Comparison of ENCODE assay signal across 19 mouse cellular contexts in the genomic region with DNA sequence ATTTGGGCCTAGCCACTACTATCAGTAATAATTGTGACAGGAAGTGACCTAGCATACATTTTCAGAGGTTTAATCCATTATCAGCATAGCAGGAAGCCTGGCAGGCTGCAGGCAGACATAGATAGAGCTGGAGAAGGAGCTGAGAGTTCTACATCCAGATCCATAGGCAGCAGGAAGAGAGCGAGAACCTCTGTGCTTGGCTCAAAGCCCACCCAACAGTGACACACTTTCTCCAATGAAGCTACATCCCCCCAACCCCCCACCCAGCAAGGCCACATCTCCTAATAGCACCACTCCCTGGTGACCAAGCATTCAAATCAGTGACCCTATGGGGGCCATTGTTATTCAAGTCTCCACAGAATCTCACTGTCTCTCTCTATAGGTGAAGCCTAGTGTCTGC.
DNase-seq lines count a peak whose midpoint lies in the region; ATAC-seq and TF ChIP-seq lines count a peak whose summit lies in the region.
"Had no signal": no experiment of that assay in that cellular context is flagged by ENCODE, and none has a peak within 500 bp of the region (broad histone marks: within the 10 kb centered on the region; RNA-seq: fewer than 3 reads in every experiment).

No protein-coding gene starts in this region.

- TF ChIP-seq POLR2A in heart, adult 2 months (IDR thresholded peaks at IDR 0.05; ENCODE audit: insufficient read depth, low read depth, low read length), result no peak

- H3K27ac ChIP-seq in forebrain, embryonic 11.5 days (ENCODE audit: low read depth, low read length), result no peak overlapping the region
- H3K27ac ChIP-seq in forebrain, embryonic 14.5 days (ENCODE audit: low read depth, low read length), result no peak overlapping the region
- peak overlapping the region; percentile 71 for H3K27ac ChIP-seq in heart, postnatal 0 days (ENCODE audit: low read depth)
- H3K27ac ChIP-seq in heart, adult 2 months, result no peak overlapping the region
- no peak overlapping the region for H3K27ac ChIP-seq in lung, embryonic 14.5 days (ENCODE audit: low read depth)
- H3K27ac ChIP-seq: embryonic facial prominence, embryonic 13.5 days; neural tube, embryonic 12.5 days had no signal

- WGBS in forebrain, embryonic 11.5 days, result 85% methylated on average over 1 of the region's 1 CpGs
- WGBS in forebrain, embryonic 14.5 days, result 95% methylated on average over 1 of the region's 1 CpGs
- WGBS in heart, postnatal 0 days, result 58% methylated on average over 1 of the region's 1 CpGs
- WGBS in heart, adult 2 months, result 45% methylated on average over 1 of the region's 1 CpGs
- WGBS in lung, embryonic 14.5 days, result 68% methylated on average over 1 of the region's 1 CpGs

- H3K79me2 ChIP-seq in heart, adult 2 months (replicated peaks; ENCODE audit: control insufficient read depth, insufficient read depth, low read length), result no peaks in the 10 kb centered on the region

- TF ChIP-seq CTCF in heart, postnatal 0 days (IDR thresholded peaks at IDR 0.05; ENCODE audit: low read depth), result no peak
- TF ChIP-seq CTCF in heart, adult 2 months (IDR thresholded peaks at IDR 0.05), result no peak
- no peak for TF ChIP-seq CTCF in lung, embryonic 14.5 days (IDR thresholded peaks at IDR 0.05; ENCODE audit: low read depth)

- ATAC-seq in forebrain, embryonic 11.5 days (replicated peaks; ENCODE audit: low FRiP score), result no peak
- ATAC-seq in forebrain, embryonic 14.5 days, result no peak
- ATAC-seq in heart, postnatal 0 days (ENCODE audit: insufficient read depth, low read depth), result peak; percentile 67
- 0 out of 2 replicates have a peak, but pooled peaks have one; percentile 21 for ATAC-seq in lung, embryonic 14.5 days (ENCODE audit: insufficient read depth)
- ATAC-seq: Patski had no signal

- H3K4me3 ChIP-seq in forebrain, embryonic 11.5 days (ENCODE audit: low read depth, low read length), result no peak overlapping the region
- H3K4me3 ChIP-seq in forebrain, embryonic 14.5 days (ENCODE audit: low read depth, low read length), result no peak overlapping the region
- no peak overlapping the region for H3K4me3 ChIP-seq in heart, postnatal 0 days (ENCODE audit: low read depth, low read length)
- H3K4me3 ChIP-seq in heart, adult 2 months, result no peak overlapping the region
- H3K4me3 ChIP-seq in lung, embryonic 14.5 days (ENCODE audit: low read depth, low read length), result no peak overlapping the region
- H3K4me3 ChIP-seq: embryonic facial prominence, embryonic 13.5 days; megakaryocyte, embryonic 14.5 days; neural tube, embryonic 12.5 days had no signal

- H3K36me3 ChIP-seq in forebrain, embryonic 11.5 days (ENCODE audit: control insufficient read depth, insufficient read depth, low read length), result no peaks in the 10 kb centered on the region; the same call in 1 of the 2 replicates
- H3K36me3 ChIP-seq in forebrain, embryonic 14.5 days (ENCODE audit: control insufficient read depth, insufficient read depth, low read length), result no peaks in the 10 kb centered on the region
- no peaks in the 10 kb centered on the region for H3K36me3 ChIP-seq in heart, postnatal 0 days (replicated peaks; ENCODE audit: control insufficient read depth, insufficient read depth, low read length)
- H3K36me3 ChIP-seq in heart, adult 2 months (ENCODE audit: control insufficient read depth, insufficient read depth, low read length), result no peaks in the 10 kb centered on the region
- H3K36me3 ChIP-seq in lung, embryonic 14.5 days (ENCODE audit: insufficient read depth), result no peaks in the 10 kb centered on the region
- H3K36me3 ChIP-seq: embryonic facial prominence, embryonic 13.5 days; neural tube, embryonic 12.5 days had no signal

- TF ChIP-seq EP300 in heart, postnatal 0 days (IDR thresholded peaks at IDR 0.05; ENCODE audit: low read depth), result peak; percentile 36; the same call in 1 of the 2 replicates
- TF ChIP-seq EP300 in heart, adult 2 months (IDR thresholded peaks at IDR 0.05; ENCODE audit: insufficient read depth, low read depth, low read length), result no peak

- H3K9ac ChIP-seq in forebrain, embryonic 11.5 days (ENCODE audit: low read length), result no peak overlapping the region
- H3K9ac ChIP-seq in forebrain, embryonic 14.5 days (ENCODE audit: low read length), result no peak overlapping the region
- H3K9ac ChIP-seq in heart, postnatal 0 days (replicated peaks; ENCODE audit: low read depth, low read length), result no peak overlapping the region
- no peak overlapping the region for H3K9ac ChIP-seq in heart, adult 2 months (ENCODE audit: low read depth, low read length)
- H3K9ac ChIP-seq in lung, embryonic 14.5 days, result no peak overlapping the region
- H3K9ac ChIP-seq: embryonic facial prominence, embryonic 13.5 days; neural tube, embryonic 12.5 days had no signal

- H3K4me2 ChIP-seq in forebrain, embryonic 11.5 days (ENCODE audit: low read depth, low read length, severe bottlenecking), result no peak overlapping the region
- H3K4me2 ChIP-seq in forebrain, embryonic 14.5 days (ENCODE audit: low read length), result no peak overlapping the region
- H3K4me2 ChIP-seq in heart, postnatal 0 days (ENCODE audit: low read depth, low read length), result no peak overlapping the region
- no peak overlapping the region for H3K4me2 ChIP-seq in lung, embryonic 14.5 days
- H3K4me2 ChIP-seq: embryonic facial prominence, embryonic 13.5 days; neural tube, embryonic 12.5 days had no signal

- peak; percentile 35 for DNase-seq in forebrain, embryonic 11.5 days (ENCODE audit: low spot score)
- DNase-seq in forebrain, embryonic 14.5 days (ENCODE audit: low spot score), result no peak
- DNase-seq in heart, postnatal 0 days (ENCODE audit: low spot score), result peak; percentile 11
- no peak for DNase-seq in heart, adult 2 months
- peak; percentile 31 for DNase-seq in lung, embryonic 14.5 days
- no peak for DNase-seq in lung, postnatal 14 days
- DNase-seq in R1 (ENCODE audit: low read depth, low spot score), result peak; percentile 87
- DNase-seq in natural killer cell, adult 2 months (ENCODE audit: low spot score in 2 of 2), result no peak
- DNase-seq: adrenal gland, postnatal 36 days; cerebellum, adult 8-10 months; gastrocnemius, postnatal 10 days; kidney, adult 9 months; lung, adult 18-20 months; right cerebral cortex, postnatal 25 days had no signal

- H3K4me1 ChIP-seq in forebrain, embryonic 11.5 days (replicated peaks; ENCODE audit: control insufficient read depth, insufficient read depth, low read length), result peaks cover 3% of the 10 kb centered on the region
- no peaks in the 10 kb centered on the region for H3K4me1 ChIP-seq in forebrain, embryonic 14.5 days (ENCODE audit: control insufficient read depth, insufficient read depth, low read length)
- H3K4me1 ChIP-seq in heart, postnatal 0 days (ENCODE audit: control insufficient read depth, insufficient read depth), result peaks cover 7% of the 10 kb centered on the region
- peaks cover 4% of the 10 kb centered on the region for H3K4me1 ChIP-seq in heart, adult 2 months (ENCODE audit: control insufficient read depth, insufficient read depth, low read length)
- peaks cover 6% of the 10 kb centered on the region; the same call in 1 of the 2 replicates for H3K4me1 ChIP-seq in lung, embryonic 14.5 days (ENCODE audit: insufficient read depth)
- H3K4me1 ChIP-seq: megakaryocyte, embryonic 14.5 days had no signal

- no peaks in the 10 kb centered on the region for H3K9me3 ChIP-seq in forebrain, embryonic 11.5 days (ENCODE audit: control insufficient read depth, low read length)
- no peaks in the 10 kb centered on the region for H3K9me3 ChIP-seq in forebrain, embryonic 14.5 days (replicated peaks; ENCODE audit: control insufficient read depth, low read length)
- no peaks in the 10 kb centered on the region for H3K9me3 ChIP-seq in heart, postnatal 0 days (replicated peaks; ENCODE audit: control insufficient read depth, low read length)
- H3K9me3 ChIP-seq in lung, embryonic 14.5 days (ENCODE audit: low read depth, low read length), result no peaks in the 10 kb centered on the region
- H3K9me3 ChIP-seq: embryonic facial prominence, embryonic 13.5 days; neural tube, embryonic 12.5 days had no signal

- intact Hi-C loops in heart, adult 2 months (cut with DNase I), result no loop called here

- H3K27me3 ChIP-seq in forebrain, embryonic 11.5 days (ENCODE audit: control insufficient read depth, insufficient read depth, low read length), result no peaks in the 10 kb centered on the region
- H3K27me3 ChIP-seq in forebrain, embryonic 14.5 days (replicated peaks; ENCODE audit: control insufficient read depth, insufficient read depth, low read length), result no peaks in the 10 kb centered on the region
- H3K27me3 ChIP-seq in heart, postnatal 0 days (ENCODE audit: control insufficient read depth, insufficient read depth, low read length), result 0 out of 2 replicates have a peak, but pooled peaks cover 5% of the 10 kb centered on the region
- H3K27me3 ChIP-seq in heart, adult 2 months (ENCODE audit: control insufficient read depth, insufficient read depth, low read length), result no peaks in the 10 kb centered on the region
- no peaks in the 10 kb centered on the region for H3K27me3 ChIP-seq in lung, embryonic 14.5 days (ENCODE audit: insufficient read depth, low read length)
- H3K27me3 ChIP-seq: CH12.LX; embryonic facial prominence, embryonic 13.5 days; neural tube, embryonic 12.5 days; Patski had no signal

Comparison
In these comparisons a context has a peak if more than half of its experiments do, and no peak if none do; other contexts are left out.
1. DNase-seq: peak in forebrain, embryonic 11.5 days (single experiment), heart, postnatal 0 days (single experiment), lung, embryonic 14.5 days (single experiment) and R1 (single experiment); none in forebrain, embryonic 14.5 days (single experiment), heart, adult 2 months (0 of 2), lung, postnatal 14 days (single experiment) and natural killer cell, adult 2 months (0 of 2).
2. ATAC-seq: peak in heart, postnatal 0 days (single experiment) and lung, embryonic 14.5 days (single experiment); none in forebrain, embryonic 11.5 days (single experiment) and forebrain, embryonic 14.5 days (single experiment).